Mouse (Mus musculus): ENCODE results near the gene Abca12. TPM values are rescaled to one million over a fixed set of nuclear protein-coding genes. Genes with fewer than 3 reads are reported as not detected.

Abca12 gene
- polyA plus RNA-seq, 1 experiment from 2014 or later, result 0.04 TPM

DNA sequence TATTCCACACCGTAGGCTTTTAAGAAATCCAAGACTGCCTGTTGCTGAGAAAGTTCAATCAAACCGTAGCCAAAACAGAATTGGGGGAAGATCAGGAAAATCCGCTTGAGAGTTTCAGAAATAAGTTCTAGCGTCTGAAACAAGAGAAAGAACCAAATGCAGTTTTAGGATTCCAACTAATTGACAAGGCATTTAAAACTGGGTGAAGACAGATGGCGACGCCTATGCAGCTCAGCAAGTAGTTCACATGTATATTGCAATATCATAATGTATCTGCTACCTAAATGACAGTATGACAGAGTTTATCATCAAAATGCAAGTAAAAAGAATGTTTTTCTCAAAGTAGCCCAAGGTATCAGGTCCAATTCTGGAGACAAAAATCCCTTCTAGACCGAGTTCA is 151.2 kb downstream of the Abca12 start:
- no peaks in the 10 kb centered on the region for H3K4me1 ChIP-seq
- no peak overlapping the region for H3K4me3 ChIP-seq
- H3K4me2 ChIP-seq (replicated peaks), result no peak overlapping the region
- ATAC-seq (ENCODE audit: low FRiP score, low read depth), result no peak
- no peaks in the 10 kb centered on the region for H3K9me3 ChIP-seq
- no peaks in the 10 kb centered on the region for H3K36me3 ChIP-seq
- 93% methylated on average over 7 of the region's 7 CpGs for WGBS
- no peak overlapping the region for H3K27ac ChIP-seq (replicated peaks)
- no peak overlapping the region for H3K9ac ChIP-seq (replicated peaks)
- no peaks in the 10 kb centered on the region for H3K27me3 ChIP-seq

DNA sequence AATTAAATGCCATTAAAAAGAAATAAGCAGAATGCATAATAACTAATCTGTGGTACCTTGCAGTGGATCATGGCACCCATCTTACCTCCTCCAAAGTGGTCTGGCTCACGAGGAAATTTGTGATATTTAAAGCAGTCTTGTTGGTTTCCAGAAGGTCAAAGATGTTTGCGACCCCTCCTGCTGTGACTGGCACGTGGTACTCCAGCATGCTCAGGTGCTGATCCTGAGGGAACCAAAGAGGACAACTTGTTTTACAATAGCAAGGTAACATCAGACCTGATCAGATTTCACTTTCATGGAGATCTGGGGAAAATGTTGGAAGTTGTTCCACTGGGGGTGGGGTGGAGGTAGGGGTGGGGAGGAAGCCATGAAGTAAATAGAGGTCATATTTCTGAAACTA is 170.1 kb downstream of the Abca12 start:
- H3K4me1 ChIP-seq, result no peaks in the 10 kb centered on the region
- no peaks in the 10 kb centered on the region for H3K36me3 ChIP-seq
- H3K4me3 ChIP-seq, result no peak overlapping the region
- H3K27me3 ChIP-seq, result no peaks in the 10 kb centered on the region
- H3K9me3 ChIP-seq, result no peaks in the 10 kb centered on the region
- H3K9ac ChIP-seq (replicated peaks), result no peak overlapping the region
- H3K4me2 ChIP-seq (replicated peaks), result no peak overlapping the region
- 62% methylated on average over 3 of the region's 3 CpGs for whole genome bisulfite sequencing
- no peak for ATAC-seq (ENCODE audit: low FRiP score, low read depth)
- H3K27ac ChIP-seq (replicated peaks), result no peak overlapping the region

- H3K27ac ChIP-seq (replicated peaks), result no peak overlapping the region
Measured at GRCm38 (mm10) chr1:71241396-71241795, 173.3 kb downstream of the Abca12 start.

DNA sequence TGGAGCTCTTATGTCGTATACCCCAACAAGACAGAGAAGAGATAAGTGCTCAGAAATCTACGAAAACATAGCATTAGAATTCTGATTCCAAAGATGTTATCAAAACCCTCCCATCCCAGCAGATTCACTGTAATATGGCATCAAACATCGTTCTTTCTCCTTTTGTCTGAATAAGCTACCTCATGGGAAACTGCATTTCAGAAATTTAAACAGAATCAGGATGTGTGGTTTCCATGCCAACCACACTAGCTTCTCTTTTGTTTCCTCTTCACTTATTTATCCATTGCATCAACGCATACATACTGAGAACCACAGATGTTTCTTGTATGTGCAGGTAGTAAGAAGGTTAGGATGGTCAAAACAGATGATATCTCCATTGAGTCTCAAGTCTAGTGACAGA is 175.1 kb downstream of the Abca12 start:
- Histone ChIP-seq H3K4me1 (no peaks in the 10 kb centered on the region), H3K4me3 (no peak overlapping the region), H3K9me3 (no peaks in the 10 kb centered on the region), H3K4me2 (replicated peaks) (no peak overlapping the region), H3K36me3 (no peaks in the 10 kb centered on the region), H3K27ac (replicated peaks) (no peak overlapping the region), H3K27me3 (no peaks in the 10 kb centered on the region), H3K9ac (replicated peaks) (no peak overlapping the region)
- 86% methylated on average over 4 of the region's 4 CpGs for WGBS
- ATAC-seq (ENCODE audit: low FRiP score, low read depth), result no peak

More at GRCm38 (mm10) chr1:71241396-71241795, 173.3 kb downstream of the Abca12 start:
- Histone ChIP-seq H3K4me3 (no peak overlapping the region), H3K9ac (replicated peaks) (no peak overlapping the region), H3K36me3 (no peaks in the 10 kb centered on the region), H3K9me3 (no peaks in the 10 kb centered on the region), H3K4me2 (replicated peaks) (no peak overlapping the region), H3K4me1 (no peaks in the 10 kb centered on the region), H3K27me3 (no peaks in the 10 kb centered on the region)
- ATAC-seq (ENCODE audit: low FRiP score, low read depth), result no peak
- WGBS, result 81% methylated on average over 1 of the region's 1 CpGs

DNA sequence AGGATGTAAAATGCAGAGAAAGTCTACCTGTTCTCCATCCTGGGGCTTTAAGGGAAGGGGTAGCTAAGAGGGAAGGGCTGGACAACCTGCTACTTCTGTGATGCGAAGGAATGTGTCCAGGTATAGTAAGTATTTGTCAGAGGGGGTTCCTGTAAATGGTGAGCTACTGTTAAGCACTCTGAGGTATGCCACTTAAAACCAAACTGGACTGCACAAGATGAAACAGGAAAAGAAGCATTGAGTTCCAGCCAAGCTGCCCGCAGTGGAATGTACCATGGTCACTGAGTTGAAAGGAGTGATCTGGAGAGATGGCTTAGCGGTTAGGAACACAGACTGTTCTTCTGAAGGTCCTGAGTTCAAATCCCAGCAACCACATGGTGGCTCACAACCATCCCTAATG is 179.4 kb downstream of the Abca12 start:
- WGBS, result 92% methylated on average over 3 of the region's 3 CpGs
- H3K27me3 ChIP-seq, result no peaks in the 10 kb centered on the region
- no peak overlapping the region for H3K4me3 ChIP-seq
- no peak overlapping the region for H3K27ac ChIP-seq (replicated peaks)
- no peak overlapping the region for H3K9ac ChIP-seq (replicated peaks)
- H3K4me1 ChIP-seq, result no peaks in the 10 kb centered on the region
- no peak overlapping the region for H3K4me2 ChIP-seq (replicated peaks)
- H3K36me3 ChIP-seq, result no peaks in the 10 kb centered on the region
- ATAC-seq (ENCODE audit: low FRiP score, low read depth), result no peak
- no peaks in the 10 kb centered on the region for H3K9me3 ChIP-seq

GRCm38 (mm10) chr1:71231211-71231610 is 183.5 kb downstream of the Abca12 start:
- no peak for ATAC-seq (ENCODE audit: low FRiP score, low read depth)

DNA sequence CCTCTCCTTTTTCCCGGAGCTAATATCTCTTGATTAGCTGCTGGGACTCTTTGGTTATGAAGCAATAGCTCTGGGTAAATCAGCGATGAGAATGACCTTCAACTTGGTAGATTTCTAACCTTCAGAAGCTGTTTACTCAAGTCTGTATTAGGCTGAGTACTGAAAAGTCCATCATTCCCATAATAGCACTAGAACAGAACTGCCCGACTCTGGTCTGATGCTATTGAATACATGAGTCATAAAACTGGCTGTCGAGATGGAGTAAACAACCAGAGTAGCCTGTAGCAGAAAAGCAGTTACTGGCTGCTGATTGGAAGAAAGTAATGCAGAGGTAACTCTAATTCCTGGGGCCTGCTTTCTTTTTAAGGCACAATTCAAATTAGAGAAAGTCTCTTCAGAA is 211.1 kb downstream of the Abca12 start:
- H3K27ac ChIP-seq (replicated peaks), result no peak overlapping the region
- WGBS, result 87% methylated on average over 4 of the region's 4 CpGs

More at GRCm38 (mm10) chr1:71231211-71231610, 183.5 kb downstream of the Abca12 start:
- 77% methylated on average over 2 of the region's 2 CpGs for WGBS
- no peaks in the 10 kb centered on the region for H3K27me3 ChIP-seq
- no peaks in the 10 kb centered on the region for H3K9me3 ChIP-seq
- no peak overlapping the region for H3K27ac ChIP-seq (replicated peaks)
- H3K36me3 ChIP-seq, result no peaks in the 10 kb centered on the region
- no peaks in the 10 kb centered on the region for H3K4me1 ChIP-seq
- no peak overlapping the region for H3K4me3 ChIP-seq
- no peak overlapping the region for H3K4me2 ChIP-seq (replicated peaks)
- H3K9ac ChIP-seq (replicated peaks), result no peak overlapping the region

GRCm38 (mm10) chr1:71196191-71196590 is 218.5 kb downstream of the Abca12 start:
- 88% methylated on average over 6 of the region's 6 CpGs for WGBS
- H3K27ac ChIP-seq (replicated peaks), result no peak overlapping the region
- H3K9me3 ChIP-seq, result no peaks in the 10 kb centered on the region
- H3K4me3 ChIP-seq, result no peak overlapping the region
- H3K27me3 ChIP-seq, result no peaks in the 10 kb centered on the region
- no peak overlapping the region for H3K4me2 ChIP-seq (replicated peaks)
- no peak for ATAC-seq (ENCODE audit: low FRiP score, low read depth)
- H3K36me3 ChIP-seq, result no peaks in the 10 kb centered on the region
- H3K4me1 ChIP-seq, result peaks cover 4% of the 10 kb centered on the region; the same call in 1 of the 2 replicates
- no peak overlapping the region for H3K9ac ChIP-seq (replicated peaks)

More for the DNA sequence above, 211.1 kb downstream of the Abca12 start:
- ATAC-seq (ENCODE audit: low FRiP score, low read depth), result no peak
- no peaks in the 10 kb centered on the region for H3K9me3 ChIP-seq
- no peak overlapping the region for H3K4me3 ChIP-seq
- no peaks in the 10 kb centered on the region for H3K4me1 ChIP-seq
- no peak overlapping the region for H3K9ac ChIP-seq (replicated peaks)
- no peak overlapping the region for H3K4me2 ChIP-seq (replicated peaks)
- no peaks in the 10 kb centered on the region for H3K36me3 ChIP-seq
- no peaks in the 10 kb centered on the region for H3K27me3 ChIP-seq

GRCm38 (mm10) chr1:71195333-71195732 is 219.4 kb downstream of the Abca12 start:
- Histone ChIP-seq H3K4me3 (no peak overlapping the region), H3K27me3 (no peaks in the 10 kb centered on the region), H3K27ac (replicated peaks) (no peak overlapping the region), H3K9me3 (no peaks in the 10 kb centered on the region), H3K36me3 (no peaks in the 10 kb centered on the region), H3K4me1 (peaks cover 4% of the 10 kb centered on the region; the same call in 1 of the 2 replicates), H3K9ac (replicated peaks) (no peak overlapping the region), H3K4me2 (replicated peaks) (no peak overlapping the region)
- no peak for ATAC-seq (ENCODE audit: low FRiP score, low read depth)
- 79% methylated on average over 4 of the region's 4 CpGs for WGBS

DNA sequence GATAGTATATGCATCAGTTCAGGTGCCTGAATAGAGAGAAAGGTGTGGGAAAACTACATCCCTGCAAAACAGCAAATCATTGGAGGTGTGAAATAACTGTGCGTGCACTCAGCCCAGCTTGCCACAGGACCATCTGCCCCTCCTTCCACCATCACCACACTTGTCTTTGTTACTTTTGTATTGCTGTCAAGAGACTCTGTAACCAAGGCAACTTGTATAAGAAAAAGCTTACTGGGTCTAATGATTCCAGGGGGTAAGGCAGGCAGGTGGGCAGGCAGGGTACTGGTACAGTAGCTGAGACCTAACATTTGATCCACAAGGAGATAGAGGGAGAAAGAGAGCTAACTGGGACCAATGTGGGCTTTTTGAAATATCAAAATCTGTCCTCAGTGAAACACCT is 220.8 kb downstream of the Abca12 start:
- WGBS, result 68% methylated on average over 1 of the region's 1 CpGs
- Histone ChIP-seq H3K36me3 (no peaks in the 10 kb centered on the region), H3K27me3 (no peaks in the 10 kb centered on the region), H3K27ac (replicated peaks) (no peak overlapping the region), H3K4me1 (peaks cover 4% of the 10 kb centered on the region; the same call in 1 of the 2 replicates), H3K9ac (replicated peaks) (no peak overlapping the region), H3K4me3 (no peak overlapping the region), H3K4me2 (replicated peaks) (no peak overlapping the region), H3K9me3 (no peaks in the 10 kb centered on the region)
- peak; percentile 54; the same call in 1 of the 2 replicates for ATAC-seq (ENCODE audit: low FRiP score, low read depth)

Other genes starting within 250 kb of the Abca12 start
- gene Atic, start 142.2 kb upstream of the Abca12 start, polyA plus RNA-seq (2016; fragmentation: Nextera tagmentation; extraction: Ambion mirVana), result 31.4 and 34.2 TPM in 2 replicates
- gene Fn1, start 238.3 kb upstream of the Abca12 start, polyA plus RNA-seq (2016; fragmentation: Nextera tagmentation; extraction: Ambion mirVana), result 91.1 and 108 TPM in 2 replicates

Measured in midbrain, embryonic 12.5 days (tissue).